Mouse (Mus musculus) adrenal gland, adult 2 months (tissue): ENCODE measurements around the gene Ufm1. TPM values are rescaled to one million over a fixed set of nuclear protein-coding genes. Genes with fewer than 3 reads are reported as not detected.

ENCODE experiments used
- DNase-seq: peaks from one replicate; pipeline ENCODE4 v3.0.0; 2021
- long read RNA-seq: library from polyadenylated mRNA; stranded (forward); transcript quantifications from one replicate; pipeline ENCODE4 v2.0.0, GENCODE M21; 2021
- polyA plus RNA-seq: library from polyadenylated mRNA; depleted of rRNA; stranded (reverse); fragments of >200 nt; gene quantifications from 2 replicates; pipeline ENCODE4 v1.2.3, GENCODE M21; 2012; rRNA removed
- total RNA-seq, 2 experiments: library from RNA; stranded (reverse); gene quantifications; 2 replicates each; pipeline ENCODE4 v1.2.3; 2021

The Ufm1 gene
- 100 to 1,000 TPM in 1 of 2 experiments, 10 to 100 TPM in 1; 81.3 to 109 TPM for total RNA-seq
- polyA plus RNA-seq = 1.8 and 2.4 TPM in 2 replicates
- long read RNA-seq, full-length matches to known transcripts = 47 of 51 reads
- long read RNA-seq, partial matches to known transcripts = 0 of 51 reads
- long read RNA-seq, other reads (novel, unspliced or antisense) = 4 of 51 reads

- DNase-seq = peak; percentile 95
Measured at GRCm38 (mm10) chr3:53863383-53864220, at the start of gene Ufm1. Ufm1 (minus strand) TSS chr3:53863830.

GRCm38 (mm10) chr3:53890619-53891540 is 27.2 kb upstream of the Ufm1 start:
- no peak for DNase-seq

GRCm38 (mm10) chr3:53871596-53871995 is 8.0 kb upstream of the Ufm1 start:
- DNase-seq = no peak

DNA sequence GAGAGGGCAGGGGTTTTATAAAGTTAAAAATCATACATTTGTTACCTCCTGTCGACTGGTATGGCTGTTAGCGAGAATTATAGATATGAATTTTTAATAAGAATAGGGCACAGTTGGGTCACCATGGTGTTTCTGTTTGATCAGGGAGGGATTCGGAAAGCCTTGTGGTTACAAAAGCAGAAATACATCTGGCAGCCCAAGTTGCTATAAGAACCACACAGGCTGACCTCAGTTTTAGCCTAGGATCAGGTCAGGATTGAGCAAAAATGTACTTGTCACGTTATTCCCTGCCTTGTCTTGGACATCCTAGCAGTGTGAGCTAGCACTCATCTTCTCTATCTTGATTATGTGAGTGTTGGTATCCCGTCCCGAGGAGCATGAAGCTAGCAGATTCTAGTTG is 6.9 kb upstream of the Ufm1 start:
- DNase-seq = no peak

DNA sequence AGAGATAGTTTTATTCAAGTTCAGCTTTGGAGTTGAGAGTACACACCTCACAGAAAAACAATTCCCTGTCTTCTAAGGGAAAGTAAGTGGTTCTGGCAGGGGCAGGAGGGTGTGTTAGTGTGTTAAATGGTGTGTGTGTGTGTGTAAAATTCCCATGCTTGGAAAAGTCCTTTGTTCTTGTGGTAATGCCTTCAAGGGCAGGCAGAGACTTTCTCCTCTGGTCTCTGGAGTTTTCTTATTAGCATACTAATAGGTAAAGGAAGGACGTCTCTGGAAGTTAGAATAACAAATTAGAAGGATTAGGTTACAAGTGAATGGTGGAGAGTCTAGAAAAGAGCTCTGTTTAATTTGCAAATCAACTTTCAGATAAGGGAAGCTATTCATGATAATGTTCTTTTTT is 5.6 kb upstream of the Ufm1 start:
- no peak for DNase-seq

DNA sequence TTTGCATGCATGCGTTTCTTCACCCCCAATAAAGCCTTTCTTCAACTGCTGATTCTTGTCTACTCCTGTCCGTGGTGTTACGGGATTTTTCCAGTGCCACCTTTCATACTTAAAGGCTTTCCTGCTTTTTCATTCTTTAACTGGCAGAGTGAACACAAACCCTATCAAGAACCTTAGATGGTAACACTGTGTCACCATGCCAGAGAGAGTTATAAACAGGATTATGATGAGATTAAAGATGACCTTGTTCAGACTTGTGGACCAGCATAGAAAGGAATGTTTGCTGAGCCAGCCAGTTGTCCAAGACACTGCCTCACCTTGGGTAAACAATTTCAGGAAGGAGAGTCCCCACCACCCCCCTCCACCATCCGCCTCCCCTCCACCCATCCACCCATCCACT is 4.6 kb upstream of the Ufm1 start:
- DNase-seq = no peak

GRCm38 (mm10) chr3:53854831-53855230 is 8.8 kb downstream of the Ufm1 start:
- no peak for DNase-seq

DNA sequence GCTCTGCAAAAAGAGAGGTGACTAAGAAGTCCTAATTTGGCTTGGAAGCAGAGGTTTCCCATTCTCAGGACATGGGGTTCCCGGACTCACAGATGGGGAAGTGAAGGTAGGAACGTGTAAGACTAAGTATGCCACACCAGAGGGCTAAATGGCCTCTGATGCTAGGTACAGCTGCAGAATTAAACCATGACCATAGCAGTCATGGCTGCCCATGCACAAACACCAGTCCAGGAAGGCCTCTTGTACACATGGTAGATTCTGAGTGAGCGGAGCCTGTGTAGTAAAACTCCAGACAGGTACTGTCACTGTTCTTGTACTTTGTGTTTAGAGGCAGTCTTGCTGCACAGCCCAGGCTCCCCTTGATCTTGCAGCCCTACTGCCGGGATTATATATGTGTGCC is 9.4 kb downstream of the Ufm1 start:
- DNase-seq = no peak

GRCm38 (mm10) chr3:53848262-53848661 is 15.4 kb downstream of the Ufm1 start:
- no peak for DNase-seq

GRCm38 (mm10) chr3:53847726-53848125 is 15.9 kb downstream of the Ufm1 start:
- DNase-seq = no peak

DNA sequence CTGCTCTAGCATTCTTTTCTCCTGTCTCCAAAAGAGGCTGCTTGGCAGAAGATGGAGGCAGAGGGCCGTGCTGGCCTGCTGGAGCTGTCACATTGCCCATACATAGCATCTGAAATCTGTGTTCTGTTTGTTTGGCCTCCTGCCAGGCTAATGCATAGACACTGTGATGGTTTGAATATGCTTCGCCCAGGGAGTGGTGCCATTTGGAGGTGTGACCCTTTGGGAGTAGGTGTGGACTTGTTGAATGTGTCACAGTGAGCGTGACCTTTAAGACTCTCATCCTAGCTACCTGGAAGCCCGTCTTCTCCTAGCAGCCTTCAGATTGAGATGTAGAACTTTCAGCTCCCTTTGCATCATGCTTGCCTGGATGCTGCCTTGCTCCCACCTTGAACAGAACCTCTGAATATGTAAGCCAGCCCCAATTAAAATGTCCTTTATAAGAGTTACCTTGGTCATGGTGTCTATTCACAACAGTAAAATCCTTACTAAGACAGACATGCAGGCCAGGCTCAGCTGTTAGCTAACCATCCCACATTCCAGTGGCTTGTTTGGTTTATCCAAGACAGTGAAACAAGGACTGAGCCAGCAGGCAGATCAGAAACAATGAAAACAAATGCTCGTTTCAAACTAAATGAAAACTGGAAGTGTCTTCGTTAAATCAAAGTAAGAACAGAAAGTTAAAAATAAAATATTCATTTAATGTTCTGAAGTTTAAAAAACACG is 17.3 kb downstream of the Ufm1 start:
- DNase-seq = no peak

GRCm38 (mm10) chr3:53844786-53845185 is 18.8 kb downstream of the Ufm1 start, which contains the start of gene Gm10985:
Gm10985 (plus strand) TSS chr3:53845086.
- no peak for DNase-seq

- no peak for DNase-seq
Measured at GRCm38 (mm10) chr3:53834238-53834637, 29.4 kb downstream of the Ufm1 start.

DNA sequence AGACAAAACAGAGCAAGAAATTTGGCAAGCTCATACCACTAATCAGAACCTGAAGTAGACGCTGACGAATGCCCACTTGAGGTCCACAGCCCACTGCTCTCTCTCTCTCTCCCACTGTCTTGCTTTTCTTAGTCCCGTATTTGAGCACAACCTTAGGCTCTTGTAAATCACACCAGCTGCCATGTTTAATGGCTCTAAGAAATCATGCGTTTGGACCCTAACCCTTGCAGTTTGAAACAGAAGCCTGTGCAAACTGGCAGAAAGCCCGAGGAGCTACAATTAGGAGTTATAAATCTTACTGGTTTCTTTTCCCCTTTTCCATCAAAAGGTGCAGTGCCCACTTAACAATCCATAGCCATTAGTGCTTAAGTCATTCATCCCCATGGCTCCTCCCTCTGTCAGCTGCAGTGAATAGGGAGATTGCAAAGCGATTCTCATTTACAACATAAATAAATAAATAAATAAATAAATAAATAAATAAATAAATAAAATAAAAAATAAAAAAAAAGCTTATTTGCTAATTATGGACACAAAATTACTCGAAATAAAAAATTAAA is 50.1 kb downstream of the Ufm1 start:
- DNase-seq = no peak

Other genes starting within 250 kb of the Ufm1 start
- under 1 TPM; 0.12 to 0.14 TPM for gene Frem2, start 206.5 kb downstream of the Ufm1 start, total RNA-seq
- 0.16 and 0.29 TPM in 2 replicates for gene Frem2, start 206.5 kb downstream of the Ufm1 start, polyA plus RNA-seq
- gene Gm10985, start 18.7 kb downstream of the Ufm1 start, total RNA-seq = not detected
- gene Gm10985, start 18.7 kb downstream of the Ufm1 start, polyA plus RNA-seq = not detected in 2 replicates